Mouse (Mus musculus) embryonic fibroblast, embryonic 13.5 days (primary cell): ENCODE data around the gene Cdk15.

Experiments used
- CTCF ChIP-seq: IDR thresholded peaks from 2 replicates; pipeline ENCODE4 v1.5.1; 2011; ENCODE audit warnings: mild to moderate bottlenecking, control low read depth, low read length, moderate library complexity, borderline replicate concordance; ENCODE audit not compliant: insufficient read depth
- POLR2A ChIP-seq: IDR thresholded peaks from 2 replicates; pipeline ENCODE4 v1.6.1; 2011; ENCODE audit warnings: low read depth, mild to moderate bottlenecking, control low read depth, low read length, moderate library complexity

DNA sequence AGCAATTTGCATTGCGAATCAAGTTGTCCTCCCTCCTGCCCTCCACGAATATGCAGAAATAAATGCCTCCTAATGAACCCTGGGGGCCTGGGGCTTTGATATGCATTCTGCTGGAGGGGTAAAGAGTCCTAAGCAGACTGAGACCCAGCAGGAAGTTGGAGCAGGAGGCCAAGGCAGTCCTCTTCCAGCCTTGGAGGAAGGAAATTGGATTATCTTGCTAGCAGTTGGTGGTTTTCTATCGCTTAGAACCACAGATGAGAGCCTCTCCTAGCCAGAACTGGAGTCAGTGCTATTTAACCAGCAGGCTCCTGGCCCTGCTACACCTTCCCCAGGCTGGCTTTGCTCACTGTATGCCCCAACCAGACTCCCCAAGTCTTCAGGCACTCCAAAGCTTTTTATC, 119.9 kb downstream of the Cdk15 start:
- TF ChIP-seq CTCF (no peak), POLR2A (no peak)
